Mouse (Mus musculus): ENCODE results near the gene Sh2d4b. TPM values are rescaled to one million over a fixed set of nuclear protein-coding genes. Genes with fewer than 3 reads are reported as not detected.

Gene Sh2d4b
- polyA plus RNA-seq, 1 experiment from 2014 or later, result 0.38 TPM

GRCm38 (mm10) chr14:40924378-40925113 is 31.5 kb upstream of the Sh2d4b start:
- peak overlapping the region; percentile 66 for H3K27ac ChIP-seq (ENCODE audit: low read length)
- DNase-seq (ENCODE audit: low spot score), result peak; percentile 76
- H3K9me3 ChIP-seq (ENCODE audit: low read length), result no peaks in the 10 kb centered on the region
- H3K4me1 ChIP-seq (ENCODE audit: insufficient read depth, low read depth, low read length), result peaks cover 17% of the 10 kb centered on the region; the same call in 1 of the 2 replicates
- H3K9ac ChIP-seq (replicated peaks; ENCODE audit: low read depth), result no peak overlapping the region
- 34% methylated on average over 10 of the region's 10 CpGs for WGBS
- TF ChIP-seq CTCF (IDR thresholded peaks at IDR 0.05) (no peak; the same call in 1 of the 2 replicates), EP300 (IDR thresholded peaks at IDR 0.05) (no peak; the same call in 1 of the 2 replicates)
- no peak overlapping the region for H3K4me2 ChIP-seq (replicated peaks; ENCODE audit: low read depth, low read length)
- no peaks in the 10 kb centered on the region for H3K27me3 ChIP-seq (replicated peaks; ENCODE audit: insufficient read depth, low read length)
- ATAC-seq, result peak; percentile 74
- no peaks in the 10 kb centered on the region for H3K36me3 ChIP-seq (ENCODE audit: insufficient read depth, low read length)
- no peak overlapping the region for H3K4me3 ChIP-seq (ENCODE audit: low read depth, low read length)

- H3K27me3 ChIP-seq (replicated peaks; ENCODE audit: insufficient read depth, low read length), result no peaks in the 10 kb centered on the region
- H3K9ac ChIP-seq (replicated peaks; ENCODE audit: low read depth), result no peak overlapping the region
- peak; percentile 44 for DNase-seq (ENCODE audit: low spot score)
- no peak overlapping the region for H3K27ac ChIP-seq (ENCODE audit: low read length)
- H3K36me3 ChIP-seq (ENCODE audit: insufficient read depth, low read length), result no peaks in the 10 kb centered on the region
- peaks cover 6% of the 10 kb centered on the region; the same call in 1 of the 2 replicates for H3K4me1 ChIP-seq (ENCODE audit: insufficient read depth, low read depth, low read length)
- H3K4me2 ChIP-seq (replicated peaks; ENCODE audit: low read depth, low read length), result no peak overlapping the region
- no peak overlapping the region for H3K4me3 ChIP-seq (ENCODE audit: low read depth, low read length)
- 95% methylated on average over 1 of the region's 1 CpGs for WGBS
- ATAC-seq, result no peak
- TF ChIP-seq CTCF (IDR thresholded peaks at IDR 0.05) (no peak), EP300 (IDR thresholded peaks at IDR 0.05) (no peak)
- no peaks in the 10 kb centered on the region for H3K9me3 ChIP-seq (ENCODE audit: low read length)
Measured at GRCm38 (mm10) chr14:40921241-40921640, 28.2 kb upstream of the Sh2d4b start.

GRCm38 (mm10) chr14:40919521-40919920 is 26.5 kb upstream of the Sh2d4b start:
- Histone ChIP-seq H3K36me3 (ENCODE audit: insufficient read depth, low read length) (0 out of 2 replicates have a peak, but pooled peaks cover 3% of the 10 kb centered on the region), H3K9me3 (ENCODE audit: low read length) (no peaks in the 10 kb centered on the region), H3K4me2 (replicated peaks; ENCODE audit: low read depth, low read length) (no peak overlapping the region), H3K27ac (ENCODE audit: low read length) (no peak overlapping the region), H3K4me3 (ENCODE audit: low read depth, low read length) (no peak overlapping the region), H3K9ac (replicated peaks; ENCODE audit: low read depth) (no peak overlapping the region), H3K27me3 (replicated peaks; ENCODE audit: insufficient read depth, low read length) (no peaks in the 10 kb centered on the region), H3K4me1 (ENCODE audit: insufficient read depth, low read depth, low read length) (peaks cover 4% of the 10 kb centered on the region; the same call in 1 of the 2 replicates)
- TF ChIP-seq CTCF (IDR thresholded peaks at IDR 0.05), result no peak
- TF ChIP-seq EP300 (IDR thresholded peaks at IDR 0.05), result no peak
- DNase-seq (ENCODE audit: low spot score) (peak; percentile 41), ATAC-seq (no peak)
- WGBS, result 72% methylated on average over 7 of the region's 7 CpGs

GRCm38 (mm10) chr14:40918477-40918876 is 25.4 kb upstream of the Sh2d4b start:
- no peak overlapping the region for H3K4me2 ChIP-seq (replicated peaks; ENCODE audit: low read depth, low read length)
- H3K9ac ChIP-seq (replicated peaks; ENCODE audit: low read depth), result no peak overlapping the region
- 64% methylated on average over 5 of the region's 7 CpGs for WGBS
- H3K36me3 ChIP-seq (ENCODE audit: insufficient read depth, low read length), result 0 out of 2 replicates have a peak, but pooled peaks cover 7% of the 10 kb centered on the region
- no peaks in the 10 kb centered on the region for H3K9me3 ChIP-seq (ENCODE audit: low read length)
- H3K4me1 ChIP-seq (ENCODE audit: insufficient read depth, low read depth, low read length), result no peaks in the 10 kb centered on the region
- DNase-seq (ENCODE audit: low spot score) (no peak), ATAC-seq (no peak)
- H3K4me3 ChIP-seq (ENCODE audit: low read depth, low read length), result no peak overlapping the region
- TF ChIP-seq CTCF (IDR thresholded peaks at IDR 0.05) (no peak), EP300 (IDR thresholded peaks at IDR 0.05) (no peak)
- no peak overlapping the region for H3K27ac ChIP-seq (ENCODE audit: low read length)
- no peaks in the 10 kb centered on the region for H3K27me3 ChIP-seq (replicated peaks; ENCODE audit: insufficient read depth, low read length)

- H3K36me3 ChIP-seq (ENCODE audit: insufficient read depth, low read length), result peaks cover 15% of the 10 kb centered on the region; the same call in 1 of the 2 replicates
- H3K4me1 ChIP-seq (ENCODE audit: insufficient read depth, low read depth, low read length), result no peaks in the 10 kb centered on the region
- ATAC-seq (peak; percentile 54), DNase-seq (ENCODE audit: low spot score) (peak; percentile 86)
- H3K4me3 ChIP-seq (ENCODE audit: low read depth, low read length), result no peak overlapping the region
- TF ChIP-seq CTCF (IDR thresholded peaks at IDR 0.05), result peak; percentile 99
- no peak for TF ChIP-seq EP300 (IDR thresholded peaks at IDR 0.05)
- H3K27ac ChIP-seq (ENCODE audit: low read length), result no peak overlapping the region
- H3K4me2 ChIP-seq (replicated peaks; ENCODE audit: low read depth, low read length), result no peak overlapping the region
- no peaks in the 10 kb centered on the region for H3K27me3 ChIP-seq (replicated peaks; ENCODE audit: insufficient read depth, low read length)
- no peaks in the 10 kb centered on the region for H3K9me3 ChIP-seq (ENCODE audit: low read length)
- WGBS, result 0% methylated on average over 1 of the region's 1 CpGs
- H3K9ac ChIP-seq (replicated peaks; ENCODE audit: low read depth), result no peak overlapping the region
Measured at GRCm38 (mm10) chr14:40917632-40918031, 24.6 kb upstream of the Sh2d4b start.

- no peak overlapping the region for H3K4me3 ChIP-seq (ENCODE audit: low read depth, low read length)
- no peaks in the 10 kb centered on the region for H3K4me1 ChIP-seq (ENCODE audit: insufficient read depth, low read depth, low read length)
- ATAC-seq (no peak), DNase-seq (ENCODE audit: low spot score) (no peak)
- H3K27me3 ChIP-seq (replicated peaks; ENCODE audit: insufficient read depth, low read length), result no peaks in the 10 kb centered on the region
- H3K36me3 ChIP-seq (ENCODE audit: insufficient read depth, low read length), result peaks cover 16% of the 10 kb centered on the region; the same call in 1 of the 2 replicates
- H3K27ac ChIP-seq (ENCODE audit: low read length), result no peak overlapping the region
- H3K4me2 ChIP-seq (replicated peaks; ENCODE audit: low read depth, low read length), result no peak overlapping the region
- WGBS, result 84% methylated on average over 12 of the region's 15 CpGs
- no peak overlapping the region for H3K9ac ChIP-seq (replicated peaks; ENCODE audit: low read depth)
- H3K9me3 ChIP-seq (ENCODE audit: low read length), result no peaks in the 10 kb centered on the region
- TF ChIP-seq EP300 (IDR thresholded peaks at IDR 0.05), result no peak
- TF ChIP-seq CTCF (IDR thresholded peaks at IDR 0.05), result no peak
Measured at GRCm38 (mm10) chr14:40916667-40917066, 23.6 kb upstream of the Sh2d4b start.
